Mouse (Mus musculus) cerebellum, adult 2 months (tissue): ENCODE results near the gene Pbx2. TPM values are rescaled to one million over a fixed set of nuclear protein-coding genes. Genes with fewer than 3 reads are reported as not detected.

Experiments
- DNase-seq, 2 experiments: peaks; one replicate each; pipeline ENCODE4 v3.0.0; 2021
- H3K27ac ChIP-seq: fragments of 200-500 bp; 2 replicates; pipeline ENCODE4 v1.5.1; 2012; ENCODE audit warnings: low read length, control low read depth, inconsistent platforms; ENCODE audit not compliant: insufficient read depth
- H3K27me3 ChIP-seq: fragments of 200-500 bp; 2 replicates; pipeline ENCODE4 v1.6.1; 2012; ENCODE audit warnings: inconsistent platforms, mild to moderate bottlenecking, low read length, moderate library complexity; ENCODE audit not compliant: control insufficient read depth, insufficient read depth
- H3K4me1 ChIP-seq: fragments of 200-500 bp; 2 replicates; pipeline ENCODE4 v1.6.1; 2011; ENCODE audit warnings: low read length; ENCODE audit not compliant: control insufficient read depth, insufficient read depth
- H3K4me3 ChIP-seq: fragments of 200-500 bp; replicated peaks from 2 replicates; pipeline ENCODE3; 2011; ENCODE audit warnings: mild to moderate bottlenecking, low read depth, low read length, control low read depth; ENCODE audit not compliant: insufficient read depth
- CTCF ChIP-seq: fragments of 200-500 bp; IDR thresholded peaks from 2 replicates; pipeline ENCODE4 v1.5.1; 2011; ENCODE audit warnings: low read depth, mild to moderate bottlenecking, control low read depth, low read length, moderate library complexity, borderline replicate concordance; ENCODE audit not compliant: insufficient read depth
- POLR2A ChIP-seq: fragments of 200-500 bp; IDR thresholded peaks from 2 replicates; pipeline ENCODE4 v1.6.1; 2011; ENCODE audit warnings: low read length, control low read depth, borderline replicate concordance; ENCODE audit not compliant: insufficient read depth
- WGBS: fragments of 180-500 bp; shearing (Covaris S2); methylation state at CpG from one replicate; pipeline ENCODE4 v1.1.7; 2018; 5-methylcytosine and 5-hydroxymethylcytosine counted together
- polyA plus RNA-seq: library from polyadenylated mRNA; depleted of rRNA; stranded (reverse); fragments of >200 nt; gene quantifications from 2 replicates; pipeline ENCODE4 v1.2.3, GENCODE M21; 2012

The Pbx2 gene
- polyA plus RNA-seq, 1 experiment = 69.5 TPM

DNA sequence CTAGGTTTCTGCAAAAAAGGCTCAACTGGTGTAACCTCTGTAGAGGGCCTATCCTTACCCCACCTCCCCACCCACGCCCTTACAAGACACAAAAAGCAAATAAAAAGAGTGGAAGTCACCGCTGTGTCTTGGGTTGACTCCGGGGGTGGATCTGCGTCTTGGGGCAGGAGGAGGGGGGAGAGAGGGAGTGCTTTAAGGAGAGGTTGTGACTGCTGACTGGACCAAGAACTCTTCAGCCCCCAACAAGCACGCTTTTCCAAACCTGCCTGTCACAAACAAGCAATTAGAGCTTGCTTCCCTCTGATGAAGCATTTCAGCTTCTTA lies 37.5 kb downstream of the Pbx2 start:
- TF ChIP-seq CTCF = no peak
- TF ChIP-seq POLR2A = no peak
- peak in 1 of 2 experiments; percentile 47 for DNase-seq
- H3K27me3 ChIP-seq = no peaks in the 10 kb centered on the region
- H3K27ac ChIP-seq = peak overlapping the region; percentile 97
- H3K4me1 ChIP-seq = peaks cover 10% of the 10 kb centered on the region
- peak overlapping the region; percentile 79 for H3K4me3 ChIP-seq
- WGBS = 7% methylated on average over 5 of the region's 5 CpGs

GRCm38 (mm10) chr17:34629221-34629751 lies 38.2 kb downstream of the Pbx2 start, which contains the start of gene Prrt1:
TSS of gene Prrt1 (plus strand) at chr17:34629533.
- no peak for TF ChIP-seq POLR2A
- TF ChIP-seq CTCF = no peak
- H3K4me1 ChIP-seq = peaks cover 10% of the 10 kb centered on the region
- peak within 1 kb of the TSS; percentile 97 for H3K27ac ChIP-seq
- H3K4me3 ChIP-seq = peak within 1 kb of the TSS; percentile 79
- no peaks in the 10 kb centered on the region for H3K27me3 ChIP-seq
- 2% methylated on average over 16 of the region's 16 CpGs for WGBS
- peak; percentile 74 to 76 for DNase-seq

GRCm38 (mm10) chr17:34629796-34630603 lies 38.9 kb downstream of the Pbx2 start:
- TF ChIP-seq POLR2A (peak; percentile 28; the same call in 1 of the 2 replicates), CTCF (no peak)
- H3K4me3 ChIP-seq = peak overlapping the region; percentile 79
- H3K27ac ChIP-seq = peak overlapping the region; percentile 97
- H3K4me1 ChIP-seq = peaks cover 10% of the 10 kb centered on the region
- no peaks in the 10 kb centered on the region for H3K27me3 ChIP-seq
- DNase-seq = peak; percentile 69 to 84
- WGBS = 6% methylated on average over 12 of the region's 12 CpGs

GRCm38 (mm10) chr17:34630761-34631301 lies 39.8 kb downstream of the Pbx2 start:
- H3K27ac ChIP-seq = peak overlapping the region; percentile 97
- 1% methylated on average over 42 of the region's 48 CpGs for WGBS

DNA sequence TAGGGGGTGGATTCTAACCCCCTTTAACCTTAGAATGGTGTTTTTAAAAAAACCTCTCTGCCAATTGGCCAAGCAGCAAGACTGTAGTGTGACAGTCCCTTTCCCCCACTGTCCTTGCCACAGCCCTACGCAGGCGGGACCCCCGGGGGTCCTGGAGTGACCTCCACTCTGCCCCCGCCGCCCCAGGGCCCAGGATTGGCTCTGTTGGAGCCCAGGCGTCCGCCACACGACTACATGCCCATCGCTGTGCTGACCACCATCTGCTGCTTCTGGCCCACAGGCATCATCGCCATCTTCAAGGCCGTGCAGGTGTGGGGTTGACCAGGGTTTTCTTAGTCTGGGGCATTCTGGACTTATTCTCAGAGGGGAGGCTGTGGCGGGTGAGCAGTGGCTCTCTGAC lies 40.6 kb downstream of the Pbx2 start:
- peak; percentile 61 to 65 for DNase-seq
- Histone ChIP-seq H3K27me3 (no peaks in the 10 kb centered on the region), H3K4me3 (peak overlapping the region; percentile 79), H3K27ac (peak overlapping the region; percentile 97), H3K4me1 (peaks cover 9% of the 10 kb centered on the region; the same call in 1 of the 2 replicates)
- WGBS = 5% methylated on average over 12 of the region's 12 CpGs
- TF ChIP-seq POLR2A = no peak
- TF ChIP-seq CTCF = no peak

More at GRCm38 (mm10) chr17:34630761-34631301, 39.8 kb downstream of the Pbx2 start:
- TF ChIP-seq POLR2A = no peak
- no peak for TF ChIP-seq CTCF
- H3K4me1 ChIP-seq = peaks cover 8% of the 10 kb centered on the region; the same call in 1 of the 2 replicates
- peak overlapping the region; percentile 79 for H3K4me3 ChIP-seq
- H3K27me3 ChIP-seq = no peaks in the 10 kb centered on the region
- peak; percentile 67 to 71 for DNase-seq

GRCm38 (mm10) chr17:34632261-34632691 lies 41.2 kb downstream of the Pbx2 start:
- Histone ChIP-seq H3K27ac (peak overlapping the region; percentile 97), H3K4me3 (peak overlapping the region; percentile 79), H3K27me3 (no peaks in the 10 kb centered on the region), H3K4me1 (peaks cover 14% of the 10 kb centered on the region)
- WGBS = 3% methylated on average over 26 of the region's 26 CpGs
- TF ChIP-seq POLR2A = peak; percentile 39; the same call in 1 of the 2 replicates
- TF ChIP-seq CTCF = no peak
- DNase-seq = peak; percentile 89 to 90

- no peak for DNase-seq
- no peak overlapping the region for H3K27ac ChIP-seq
- WGBS = 60% methylated on average over 2 of the region's 2 CpGs
- H3K4me3 ChIP-seq = no peak overlapping the region
- TF ChIP-seq POLR2A (peak; percentile 21; the same call in 1 of the 2 replicates), CTCF (no peak)
- peaks cover 37% of the 10 kb centered on the region for H3K4me1 ChIP-seq
- H3K27me3 ChIP-seq = no peaks in the 10 kb centered on the region
Observed at GRCm38 (mm10) chr17:34635671-34636070, 44.6 kb downstream of the Pbx2 start.
